Mouse (Mus musculus) frontal cortex, postnatal 36 days (tissue): ENCODE measurements around the gene Hoxd9.

Experiments
- DNase-seq, 2 experiments: peaks; one replicate each; pipeline ENCODE4 v3.0.0; 2022; ENCODE audit warnings: low spot score in 2 of 2

Hoxd9 gene

GRCm38 (mm10) chr2:74732513-74733316 is 35.2 kb downstream of the Hoxd9 start:
- DNase-seq = no peak

- DNase-seq = no peak
Measured at GRCm38 (mm10) chr2:74733317-74733661, 35.8 kb downstream of the Hoxd9 start.

- no peak for DNase-seq
Measured at GRCm38 (mm10) chr2:74733765-74734164, 36.2 kb downstream of the Hoxd9 start.

GRCm38 (mm10) chr2:74734451-74734850 is 36.9 kb downstream of the Hoxd9 start:
- DNase-seq = no peak

GRCm38 (mm10) chr2:74734996-74735811 is 37.7 kb downstream of the Hoxd9 start:
- no peak for DNase-seq

- no peak for DNase-seq
Measured at GRCm38 (mm10) chr2:74735851-74736687, 38.5 kb downstream of the Hoxd9 start.

- DNase-seq = no peak
Measured at GRCm38 (mm10) chr2:74736688-74737577, 39.4 kb downstream of the Hoxd9 start.

- no peak for DNase-seq
Measured at GRCm38 (mm10) chr2:74737578-74738070, 40.1 kb downstream of the Hoxd9 start.

- no peak for DNase-seq
Measured at GRCm38 (mm10) chr2:74738623-74739475, 41.3 kb downstream of the Hoxd9 start.

GRCm38 (mm10) chr2:74739476-74739800 is 41.9 kb downstream of the Hoxd9 start:
- no peak for DNase-seq

GRCm38 (mm10) chr2:74739869-74740268 is 42.3 kb downstream of the Hoxd9 start:
- no peak for DNase-seq

- no peak for DNase-seq
Measured at GRCm38 (mm10) chr2:74740311-74741091, 43.0 kb downstream of the Hoxd9 start.

- DNase-seq = no peak
Measured at GRCm38 (mm10) chr2:74741252-74741978, 43.9 kb downstream of the Hoxd9 start.

- no peak for DNase-seq
Measured at GRCm38 (mm10) chr2:74741979-74742277, 44.4 kb downstream of the Hoxd9 start.

- no peak for DNase-seq
Measured at GRCm38 (mm10) chr2:74745540-74746297, 48.2 kb downstream of the Hoxd9 start.

- no peak for DNase-seq
Measured at GRCm38 (mm10) chr2:74746298-74746921, 48.9 kb downstream of the Hoxd9 start.

GRCm38 (mm10) chr2:74747006-74747405 is 49.5 kb downstream of the Hoxd9 start:
- DNase-seq = no peak
